Mouse (Mus musculus): ENCODE measurements at regions not wholly inside any gene's neighbourhood (a gene's known extent, or its start where the extent isn't known, plus 50 kb on each side); places are given as distances from the start of the nearest gene placed in this dataset.

- H3K36me3 ChIP-seq (ENCODE audit: control insufficient read depth, insufficient read depth): no peaks in the 10 kb centered on the region
- H3K9me3 ChIP-seq (ENCODE audit: control insufficient read depth): no peaks in the 10 kb centered on the region
- H3K27me3 ChIP-seq (replicated peaks; ENCODE audit: control insufficient read depth, insufficient read depth, low read length): no peaks in the 10 kb centered on the region
- H3K9ac ChIP-seq (ENCODE audit: low read depth, low read length): no peak overlapping the region
- no peak overlapping the region for H3K4me2 ChIP-seq (replicated peaks; ENCODE audit: low read depth)
- H3K4me3 ChIP-seq (ENCODE audit: low read depth, low read length): no peak overlapping the region
- 76% methylated on average over 16 of the region's 16 CpGs for WGBS
- TF ChIP-seq CTCF (IDR thresholded peaks at IDR 0.05; ENCODE audit: low read depth): no peak
- no peak overlapping the region for H3K27ac ChIP-seq (ENCODE audit: low read depth, low read length)
- H3K4me1 ChIP-seq (replicated peaks; ENCODE audit: control insufficient read depth, insufficient read depth, low read length): no peaks in the 10 kb centered on the region
- ATAC-seq: no peak
Measured at GRCm38 (mm10) chr8:49461724-49462473, 618.1 kb upstream of the Tenm3 start.

GRCm38 (mm10) chr8:49445444-49445843 is 601.7 kb upstream of the Tenm3 start:
- Histone ChIP-seq H3K36me3 (ENCODE audit: control insufficient read depth, insufficient read depth) (no peaks in the 10 kb centered on the region), H3K27ac (ENCODE audit: low read depth, low read length) (no peak overlapping the region), H3K4me1 (replicated peaks; ENCODE audit: control insufficient read depth, insufficient read depth, low read length) (no peaks in the 10 kb centered on the region), H3K4me3 (ENCODE audit: low read depth, low read length) (no peak overlapping the region), H3K4me2 (replicated peaks; ENCODE audit: low read depth) (no peak overlapping the region), H3K9me3 (ENCODE audit: control insufficient read depth) (no peaks in the 10 kb centered on the region), H3K9ac (ENCODE audit: low read depth, low read length) (no peak overlapping the region), H3K27me3 (replicated peaks; ENCODE audit: control insufficient read depth, insufficient read depth, low read length) (no peaks in the 10 kb centered on the region)
- no peak for TF ChIP-seq CTCF (IDR thresholded peaks at IDR 0.05; ENCODE audit: low read depth)
- no peak for ATAC-seq
- WGBS: 67% methylated on average over 5 of the region's 5 CpGs

- Histone ChIP-seq H3K4me2 (replicated peaks; ENCODE audit: low read depth) (no peak overlapping the region), H3K36me3 (ENCODE audit: control insufficient read depth, insufficient read depth) (no peaks in the 10 kb centered on the region), H3K27ac (ENCODE audit: low read depth, low read length) (no peak overlapping the region), H3K9me3 (ENCODE audit: control insufficient read depth) (no peaks in the 10 kb centered on the region), H3K4me1 (replicated peaks; ENCODE audit: control insufficient read depth, insufficient read depth, low read length) (no peaks in the 10 kb centered on the region), H3K9ac (ENCODE audit: low read depth, low read length) (no peak overlapping the region), H3K4me3 (ENCODE audit: low read depth, low read length) (no peak overlapping the region), H3K27me3 (replicated peaks; ENCODE audit: control insufficient read depth, insufficient read depth, low read length) (no peaks in the 10 kb centered on the region)
- ATAC-seq: no peak
- no peak for TF ChIP-seq CTCF (IDR thresholded peaks at IDR 0.05; ENCODE audit: low read depth)
Measured at GRCm38 (mm10) chr8:49441270-49441669, 597.5 kb upstream of the Tenm3 start.

GRCm38 (mm10) chr8:49396519-49396918 is 552.8 kb upstream of the Tenm3 start:
- no peaks in the 10 kb centered on the region for H3K36me3 ChIP-seq (ENCODE audit: control insufficient read depth, insufficient read depth)
- no peaks in the 10 kb centered on the region for H3K27me3 ChIP-seq (replicated peaks; ENCODE audit: control insufficient read depth, insufficient read depth, low read length)
- ATAC-seq: no peak
- no peak overlapping the region for H3K4me3 ChIP-seq (ENCODE audit: low read depth, low read length)
- WGBS: 73% methylated on average over 4 of the region's 4 CpGs
- H3K9me3 ChIP-seq (ENCODE audit: control insufficient read depth): no peaks in the 10 kb centered on the region
- H3K4me2 ChIP-seq (replicated peaks; ENCODE audit: low read depth): no peak overlapping the region
- no peak for TF ChIP-seq CTCF (IDR thresholded peaks at IDR 0.05; ENCODE audit: low read depth)
- no peak overlapping the region for H3K27ac ChIP-seq (ENCODE audit: low read depth, low read length)
- no peaks in the 10 kb centered on the region for H3K4me1 ChIP-seq (replicated peaks; ENCODE audit: control insufficient read depth, insufficient read depth, low read length)
- no peak overlapping the region for H3K9ac ChIP-seq (ENCODE audit: low read depth, low read length)

- no peaks in the 10 kb centered on the region for H3K27me3 ChIP-seq (replicated peaks; ENCODE audit: control insufficient read depth, insufficient read depth, low read length)
- H3K27ac ChIP-seq (ENCODE audit: low read depth, low read length): no peak overlapping the region
- no peaks in the 10 kb centered on the region for H3K9me3 ChIP-seq (ENCODE audit: control insufficient read depth)
- H3K4me3 ChIP-seq (ENCODE audit: low read depth, low read length): no peak overlapping the region
- H3K9ac ChIP-seq (ENCODE audit: low read depth, low read length): no peak overlapping the region
- WGBS: 31% methylated on average over 1 of the region's 1 CpGs
- no peaks in the 10 kb centered on the region for H3K36me3 ChIP-seq (ENCODE audit: control insufficient read depth, insufficient read depth)
- ATAC-seq: no peak
- no peaks in the 10 kb centered on the region for H3K4me1 ChIP-seq (replicated peaks; ENCODE audit: control insufficient read depth, insufficient read depth, low read length)
- peak; percentile 47 for TF ChIP-seq CTCF (IDR thresholded peaks at IDR 0.05; ENCODE audit: low read depth)
- no peak overlapping the region for H3K4me2 ChIP-seq (replicated peaks; ENCODE audit: low read depth)
Measured at GRCm38 (mm10) chr8:49395029-49395428, 551.3 kb upstream of the Tenm3 start.

GRCm38 (mm10) chr8:49389525-49389924 is 545.8 kb upstream of the Tenm3 start:
- Histone ChIP-seq H3K27me3 (replicated peaks; ENCODE audit: control insufficient read depth, insufficient read depth, low read length) (no peaks in the 10 kb centered on the region), H3K27ac (ENCODE audit: low read depth, low read length) (no peak overlapping the region), H3K4me3 (ENCODE audit: low read depth, low read length) (no peak overlapping the region), H3K9me3 (ENCODE audit: control insufficient read depth) (no peaks in the 10 kb centered on the region), H3K36me3 (ENCODE audit: control insufficient read depth, insufficient read depth) (no peaks in the 10 kb centered on the region), H3K4me2 (replicated peaks; ENCODE audit: low read depth) (no peak overlapping the region), H3K4me1 (replicated peaks; ENCODE audit: control insufficient read depth, insufficient read depth, low read length) (no peaks in the 10 kb centered on the region), H3K9ac (ENCODE audit: low read depth, low read length) (no peak overlapping the region)
- 63% methylated on average over 3 of the region's 3 CpGs for WGBS
- TF ChIP-seq CTCF (IDR thresholded peaks at IDR 0.05; ENCODE audit: low read depth): no peak
- no peak for ATAC-seq
